Mouse (Mus musculus): ENCODE results near the gene Homer3.

Gene Homer3

GRCm38 (mm10) chr8:70284421-70284820 is 1.8 kb downstream of the Homer3 start:
- DNase-seq (ENCODE audit: low spot score in 2 of 2), result no peak

DNA sequence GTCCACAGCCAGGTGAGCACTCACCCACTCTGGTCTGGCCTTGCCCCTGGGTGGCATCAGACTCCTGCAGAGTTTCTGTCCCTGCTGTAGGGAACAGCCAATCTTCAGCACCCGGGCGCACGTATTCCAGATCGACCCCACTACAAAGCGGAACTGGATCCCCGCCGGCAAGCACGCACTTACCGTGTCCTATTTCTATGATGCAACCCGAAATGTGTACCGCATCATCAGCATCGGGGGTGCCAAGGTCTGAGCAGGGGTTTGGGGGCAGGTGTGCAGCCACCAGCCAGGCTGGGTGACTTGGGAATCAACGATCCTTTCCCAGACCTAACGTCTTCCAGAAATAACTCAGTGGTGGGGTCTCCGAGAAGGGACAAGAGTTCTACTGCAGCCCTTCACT is 2.7 kb downstream of the Homer3 start:
- no peak for DNase-seq (ENCODE audit: low spot score in 2 of 2)

DNA sequence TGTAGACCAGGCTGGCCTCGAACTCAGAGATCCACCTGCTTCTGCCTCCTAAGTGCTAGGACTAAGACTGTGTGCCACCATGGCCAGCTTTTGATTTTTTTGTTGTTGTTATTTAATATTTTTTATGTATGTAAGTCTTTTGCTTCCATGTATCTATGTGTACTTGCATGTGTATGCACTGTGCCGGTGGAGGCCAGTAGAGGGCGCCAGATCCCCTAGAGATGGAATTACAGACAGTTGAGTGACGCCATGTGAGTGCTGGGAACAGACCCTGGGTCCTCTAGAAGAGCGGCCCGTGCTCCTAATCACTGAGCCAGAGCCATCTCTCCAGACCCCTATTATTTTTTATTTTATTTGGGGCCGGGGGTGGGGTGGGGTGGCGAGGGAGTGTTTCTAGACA is 4.1 kb downstream of the Homer3 start:
- DNase-seq (ENCODE audit: low spot score in 2 of 2), result no peak

- DNase-seq (ENCODE audit: low spot score in 2 of 2), result no peak
These were observed 11.4 kb downstream of the Homer3 start for GRCm38 (mm10) chr8:70293988-70294405.

DNA sequence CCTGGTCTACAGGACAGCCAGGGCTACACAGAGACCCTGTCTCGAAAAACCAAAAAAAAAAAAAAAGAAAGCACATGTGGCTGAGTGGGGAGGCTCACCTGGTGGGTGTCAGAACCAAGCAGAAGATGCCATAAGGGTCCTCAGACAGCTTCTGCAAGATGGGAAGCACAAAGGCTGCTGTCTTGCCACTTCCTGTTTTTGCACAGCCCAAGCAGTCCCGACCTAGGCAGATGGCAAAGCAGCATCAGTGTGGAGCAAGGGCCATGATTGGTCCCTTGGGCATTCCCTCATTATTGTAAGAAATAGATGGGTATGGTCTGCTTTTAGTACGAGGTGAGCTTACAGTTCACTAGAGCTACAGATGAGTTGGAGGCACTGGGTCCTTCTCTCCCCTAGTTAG is 18.3 kb downstream of the Homer3 start:
- no peak for DNase-seq (ENCODE audit: low spot score in 2 of 2)

GRCm38 (mm10) chr8:70302358-70302890 is 19.8 kb downstream of the Homer3 start, which contains the start of the genes Ddx49 and Cope:
TSS of gene Ddx49 (minus strand) at chr8:70302489.
TSS of gene Cope (plus strand) at chr8:70302518.
- DNase-seq (ENCODE audit: low spot score in 2 of 2), result peak; percentile 87 to 96

DNA sequence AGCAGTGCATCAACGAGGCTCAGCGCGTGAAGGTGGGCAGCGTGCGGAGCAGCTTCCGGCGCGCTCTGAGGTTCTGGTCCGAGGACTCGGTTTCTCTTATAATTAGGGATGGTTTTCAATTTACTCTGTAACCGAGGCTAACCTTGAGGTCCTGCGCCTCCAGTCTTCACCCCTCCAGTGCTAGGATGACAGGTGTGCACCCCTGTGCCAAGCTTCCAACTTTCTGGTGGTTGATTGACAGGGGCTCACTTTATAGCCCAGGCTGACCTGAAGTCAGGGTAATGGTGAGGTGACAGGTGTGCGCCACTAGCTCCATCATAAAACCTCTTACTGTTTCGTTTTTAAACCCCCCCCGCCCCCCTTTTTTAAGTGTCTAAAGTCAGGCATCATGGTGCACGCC is 20.3 kb downstream of the Homer3 start:
- no peak for DNase-seq (ENCODE audit: low spot score in 2 of 2)

- peak in 1 of 2 experiments; percentile 26 for DNase-seq (ENCODE audit: low spot score in 2 of 2)
These were observed 26.7 kb downstream of the Homer3 start for GRCm38 (mm10) chr8:70309311-70309710.

DNA sequence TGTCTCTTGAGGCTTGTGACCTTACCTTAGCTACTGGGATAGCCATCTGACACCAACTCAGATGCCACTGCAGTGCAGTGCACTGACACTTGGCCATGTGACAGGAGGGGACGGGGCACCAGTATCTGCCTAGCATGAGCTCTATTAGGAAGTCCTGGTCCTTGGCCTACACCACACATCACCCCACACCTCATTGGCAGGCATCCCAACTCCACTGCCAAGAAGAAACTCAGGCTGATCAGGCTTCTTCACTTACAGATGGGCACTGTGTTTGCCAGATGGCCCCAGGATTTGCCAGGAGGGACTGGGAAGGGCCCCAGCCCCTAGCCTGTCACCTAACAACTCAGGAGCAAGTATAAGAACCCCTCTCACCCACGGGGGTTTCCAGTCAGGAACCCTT is 30.8 kb downstream of the Homer3 start:
- no peak for DNase-seq (ENCODE audit: low spot score in 2 of 2)

DNA sequence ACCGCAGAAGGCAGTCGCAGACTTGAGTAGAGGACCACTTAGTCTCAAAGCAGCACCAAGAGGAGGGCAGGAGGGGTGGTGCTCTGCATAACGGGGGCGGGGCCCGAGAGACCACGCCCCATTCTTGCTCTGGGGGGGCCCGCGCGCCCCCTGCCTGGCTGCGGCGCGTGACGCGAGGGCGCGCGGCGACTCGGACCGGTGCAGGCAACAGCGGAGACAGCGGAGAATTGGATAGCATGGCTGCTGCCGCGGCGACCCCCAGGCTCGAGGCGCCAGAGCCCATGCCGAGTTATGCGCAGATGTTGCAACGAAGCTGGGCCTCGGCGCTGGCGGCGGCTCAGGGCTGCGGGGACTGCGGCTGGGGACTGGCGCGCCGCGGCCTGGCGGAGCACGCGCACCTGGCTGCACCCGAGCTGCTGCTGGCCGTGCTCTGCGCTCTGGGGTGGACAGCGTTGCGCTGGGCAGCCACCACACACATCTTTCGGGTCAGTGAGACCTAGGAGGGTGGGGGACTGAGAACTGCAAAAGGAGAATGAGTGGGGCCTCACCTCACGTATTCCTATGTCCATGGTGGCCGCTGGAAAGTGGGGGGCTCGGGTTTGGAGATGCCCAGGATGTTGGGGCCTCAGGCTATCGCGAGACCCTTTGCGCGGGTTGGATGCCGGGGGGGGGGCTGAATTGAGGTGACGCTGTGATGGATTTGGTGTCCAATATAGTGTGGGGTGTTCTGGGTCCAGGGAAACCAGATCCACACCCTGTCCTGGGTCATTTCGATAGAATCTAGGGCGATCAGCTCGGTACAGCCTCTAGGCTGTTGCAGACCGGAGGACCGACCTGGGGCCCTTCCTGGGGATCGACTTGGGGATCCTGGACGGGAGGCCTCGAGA is 33.2 kb downstream of the Homer3 start, which contains the start of gene Cers1:
Gene Cers1, plus strand, starts transcription at position 152 of the 887 bp plus-strand sequence.
- DNase-seq (ENCODE audit: low spot score in 2 of 2), result peak in 1 of 2 experiments; percentile 82

DNA sequence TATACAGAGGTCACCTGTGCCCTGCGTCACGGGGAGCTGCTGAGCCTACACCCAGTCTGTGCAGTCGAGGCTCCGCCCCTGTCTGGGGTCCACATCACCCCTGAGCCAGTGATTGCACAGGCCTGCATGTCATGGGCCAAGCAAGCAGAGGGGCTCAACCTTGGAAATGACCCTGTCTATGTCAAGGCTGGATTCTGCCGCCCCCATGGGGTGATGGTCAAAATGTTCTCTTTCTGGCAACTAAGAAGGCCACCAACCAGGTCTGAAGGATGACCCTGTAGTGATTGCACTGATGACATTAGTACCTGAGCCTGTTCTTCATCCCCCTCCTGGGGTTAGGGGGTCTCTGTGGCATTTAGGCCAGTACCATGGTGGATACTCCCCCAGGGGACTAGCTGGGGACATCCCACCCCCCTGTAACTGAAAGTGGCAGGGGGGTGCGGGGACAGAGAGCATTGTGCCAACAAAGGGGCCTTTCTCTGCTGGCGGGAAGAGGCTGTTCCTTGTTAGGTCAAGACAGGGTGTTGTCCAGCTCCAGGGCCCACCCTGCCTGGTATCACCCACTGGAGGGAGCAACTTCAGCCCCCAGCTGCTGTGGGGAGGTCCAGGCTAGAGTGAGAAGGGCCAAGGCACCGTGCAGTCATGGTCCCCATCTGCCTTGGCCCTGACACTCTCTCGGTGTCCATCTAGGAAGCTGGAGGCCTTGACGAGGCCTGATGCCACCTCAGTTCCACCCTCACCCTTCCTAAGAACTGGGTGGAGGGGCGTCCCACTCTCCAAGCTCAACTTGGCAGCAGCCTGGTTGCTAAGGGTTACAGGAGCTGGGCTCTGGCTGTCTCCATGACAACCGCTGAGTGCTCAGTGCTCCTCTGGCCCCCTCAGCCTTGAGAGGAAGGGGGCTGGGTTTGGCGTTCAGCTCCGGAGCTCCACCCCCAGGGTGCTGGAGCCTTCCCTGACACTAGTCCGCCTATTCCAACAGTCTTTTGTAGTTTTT is 34.2 kb downstream of the Homer3 start:
- peak; percentile 89 to 90 for DNase-seq (ENCODE audit: low spot score in 2 of 2)

- DNase-seq (ENCODE audit: low spot score in 2 of 2), result no peak
These were observed 35.2 kb downstream of the Homer3 start for GRCm38 (mm10) chr8:70317872-70318271.

- no peak for DNase-seq (ENCODE audit: low spot score in 2 of 2)
These were observed 41.1 kb downstream of the Homer3 start for GRCm38 (mm10) chr8:70323716-70324115.

DNA sequence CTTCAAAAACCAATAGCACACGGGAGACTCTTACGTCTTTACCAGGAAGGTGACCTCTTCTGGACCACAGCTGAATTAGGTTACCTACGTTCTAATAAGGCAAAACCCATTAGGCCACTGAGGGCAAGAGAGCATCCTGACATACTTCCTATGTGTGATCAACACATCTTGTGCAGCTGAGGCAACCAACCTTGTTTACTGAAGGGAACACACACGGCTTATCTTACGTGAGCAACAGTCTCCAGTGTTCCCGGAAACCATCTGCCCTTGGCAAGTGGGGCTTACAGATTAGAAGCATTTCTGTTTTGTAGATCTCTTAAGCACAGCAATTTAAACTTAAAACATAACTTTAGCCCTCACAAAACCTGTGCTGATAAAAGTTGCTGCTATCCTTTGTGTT is 44.9 kb downstream of the Homer3 start:
- DNase-seq (ENCODE audit: low spot score in 2 of 2), result no peak

DNA sequence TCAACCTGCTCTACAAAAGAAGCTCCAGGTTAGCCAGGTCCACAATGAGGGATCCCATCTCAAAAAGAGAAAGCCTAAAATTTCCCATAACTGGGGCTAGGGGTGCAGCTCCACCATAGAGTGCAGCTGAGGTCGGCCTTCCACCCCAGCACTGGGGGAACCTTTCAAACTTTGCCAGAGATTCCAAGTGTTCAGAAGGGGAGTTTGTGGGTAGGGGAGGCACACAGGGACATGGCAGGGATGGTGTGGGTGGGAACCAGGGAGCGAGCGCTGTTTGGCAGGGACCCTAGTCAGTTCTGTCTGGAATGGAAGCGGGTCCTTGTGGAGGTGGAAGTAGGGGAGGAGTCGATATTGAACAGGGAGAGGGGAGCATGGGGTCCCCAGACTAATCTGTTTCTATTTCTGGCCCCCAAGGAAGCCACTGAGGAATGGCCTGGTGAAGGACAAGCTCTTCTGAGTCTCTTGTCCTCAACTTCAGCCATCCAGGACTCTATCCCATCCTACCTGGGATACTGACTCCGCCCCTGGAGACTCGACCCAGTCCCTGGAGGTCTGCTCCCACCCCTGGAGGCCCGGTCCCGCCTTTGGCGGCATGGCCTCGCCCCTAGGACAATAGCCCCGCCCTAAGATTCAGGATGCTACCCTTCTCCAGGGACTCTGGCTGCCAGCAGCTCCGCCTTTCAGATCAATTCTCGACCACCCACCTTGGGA is 46.7 kb downstream of the Homer3 start, which contains the start of gene Gdf1:
Gene Gdf1, plus strand, starts transcription at position 694 of the 711 bp plus-strand sequence.
- no peak for DNase-seq (ENCODE audit: low spot score in 2 of 2)

- no peak for DNase-seq (ENCODE audit: low spot score in 2 of 2)
These were observed 47.5 kb downstream of the Homer3 start for GRCm38 (mm10) chr8:70329835-70330740.

DNA sequence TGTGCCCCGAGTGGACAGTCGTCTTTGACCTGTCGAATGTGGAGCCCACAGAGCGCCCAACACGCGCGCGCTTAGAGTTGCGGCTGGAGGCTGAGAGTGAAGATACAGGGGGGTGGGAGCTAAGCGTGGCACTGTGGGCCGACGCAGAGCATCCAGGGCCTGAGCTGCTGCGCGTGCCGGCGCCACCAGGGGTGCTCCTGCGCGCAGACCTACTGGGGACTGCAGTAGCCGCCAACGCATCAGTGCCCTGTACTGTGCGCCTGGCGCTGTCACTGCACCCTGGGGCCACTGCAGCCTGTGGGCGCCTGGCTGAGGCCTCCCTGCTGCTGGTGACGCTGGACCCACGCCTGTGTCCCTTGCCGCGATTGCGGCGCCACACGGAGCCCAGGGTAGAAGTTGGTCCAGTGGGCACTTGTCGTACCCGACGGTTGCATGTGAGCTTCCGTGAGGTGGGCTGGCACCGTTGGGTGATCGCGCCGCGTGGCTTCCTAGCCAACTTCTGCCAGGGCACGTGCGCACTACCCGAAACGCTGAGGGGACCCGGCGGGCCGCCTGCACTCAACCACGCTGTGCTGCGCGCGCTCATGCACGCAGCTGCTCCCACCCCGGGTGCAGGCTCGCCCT is 48.2 kb downstream of the Homer3 start:
- DNase-seq (ENCODE audit: low spot score in 2 of 2), result peak in 1 of 2 experiments; percentile 72

DNA sequence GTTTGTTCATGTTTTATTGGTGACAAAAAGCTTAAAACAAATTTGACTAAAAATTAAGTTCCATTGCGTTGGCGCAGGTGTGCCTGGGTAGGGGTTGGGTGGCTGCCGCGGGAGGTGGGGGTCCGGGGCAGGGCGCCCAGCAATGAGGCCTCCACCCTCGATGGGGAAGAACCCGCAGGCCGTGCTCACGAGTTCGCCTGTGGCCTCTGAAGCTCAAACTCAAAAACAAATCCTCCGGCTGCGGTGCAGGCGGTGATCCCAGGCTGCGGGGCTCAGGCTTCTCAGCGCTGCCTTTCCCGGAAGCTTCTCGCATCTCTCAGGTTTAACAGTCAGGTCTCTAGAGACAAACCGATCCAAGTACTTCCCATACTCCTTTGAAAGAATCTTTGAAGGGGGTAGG is 48.9 kb downstream of the Homer3 start:
- no peak for DNase-seq (ENCODE audit: low spot score in 2 of 2)

- peak in 1 of 2 experiments; percentile 66 for DNase-seq (ENCODE audit: low spot score in 2 of 2)
These were observed 49.6 kb downstream of the Homer3 start for GRCm38 (mm10) chr8:70332070-70332877.

All from left cerebral cortex, adult 9 months (tissue).